Mouse (Mus musculus) common myeloid progenitor, adult 5-6 weeks (primary cell): ENCODE data around the gene Dr1. TPM values are rescaled to one million over a fixed set of nuclear protein-coding genes. Genes with fewer than 3 reads are reported as not detected.
"Not testable (repeated sequence)": the region's sequence is repeated elsewhere in the genome, so short reads cannot be mapped to it uniquely, and the experiment has no call there.

Experiments
- ATAC-seq: replicated peaks from 2 replicates; pipeline ENCODE4 v1.8.0; 2016; ENCODE audit warnings: low read depth, mild to moderate bottlenecking, moderate TSS enrichment, inconsistent platforms; ENCODE audit not compliant: poor library complexity, severe bottlenecking
- total RNA-seq: library from RNA; stranded (forward); fragments of 200-1000, 187-1606 nt; gene quantifications from 2 replicates; pipeline ENCODE4 v1.2.3, GENCODE M21; 2017

The Dr1 gene
- 57.1 and 71.1 TPM in 2 replicates for total RNA-seq

- peak; percentile 83 for ATAC-seq
These were observed at the start of gene Dr1 for GRCm38 (mm10) chr5:108268127-108269062. Dr1 (plus strand) TSS chr5:108268897.

GRCm38 (mm10) chr5:108224077-108224476 lies 44.6 kb upstream of the Dr1 start:
- ATAC-seq, result no peak

GRCm38 (mm10) chr5:108226159-108226558 lies 42.5 kb upstream of the Dr1 start:
- ATAC-seq, result no peak

DNA sequence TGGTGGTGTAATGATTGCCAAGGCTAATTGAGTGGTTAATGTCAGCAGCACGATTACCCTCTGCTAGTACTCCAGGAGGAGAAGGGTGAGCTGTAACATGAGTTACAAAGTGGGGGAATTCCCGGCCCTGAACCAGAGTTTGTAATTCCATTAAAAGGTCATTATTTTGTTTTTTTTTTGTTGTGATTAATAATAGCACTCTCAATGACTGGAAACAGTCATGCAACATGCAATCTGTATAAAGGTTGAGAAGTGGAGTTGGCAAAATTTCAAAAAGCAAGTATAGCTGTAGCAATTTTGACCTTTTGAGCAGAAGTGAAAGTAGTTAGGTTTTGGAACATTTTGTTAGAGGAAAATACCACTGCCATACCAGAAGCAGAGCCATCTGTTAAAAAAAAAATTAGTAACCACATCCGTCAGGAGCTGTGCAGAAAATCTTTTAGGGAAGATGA lies 22.4 kb upstream of the Dr1 start:
- peak; percentile 74 for ATAC-seq

DNA sequence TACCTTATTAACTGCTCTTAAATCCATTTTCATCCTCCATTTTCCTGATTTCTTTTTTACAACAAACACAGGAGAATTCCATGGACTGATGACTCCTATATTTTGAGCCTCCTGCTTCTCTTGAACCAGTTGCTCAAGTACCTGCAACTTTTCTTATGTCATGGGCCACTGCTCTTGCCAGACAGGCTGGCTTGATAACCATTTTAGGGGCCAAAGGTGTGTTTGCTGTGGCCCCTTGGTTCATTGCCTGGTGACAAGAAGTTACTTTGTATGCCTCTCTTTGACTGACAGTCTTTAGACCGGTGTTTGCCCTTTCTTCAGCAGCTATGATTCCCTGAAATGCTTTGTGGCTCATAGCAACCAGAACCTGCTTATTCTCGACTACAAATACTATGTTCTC lies 18.7 kb upstream of the Dr1 start:
- ATAC-seq, result no peak

DNA sequence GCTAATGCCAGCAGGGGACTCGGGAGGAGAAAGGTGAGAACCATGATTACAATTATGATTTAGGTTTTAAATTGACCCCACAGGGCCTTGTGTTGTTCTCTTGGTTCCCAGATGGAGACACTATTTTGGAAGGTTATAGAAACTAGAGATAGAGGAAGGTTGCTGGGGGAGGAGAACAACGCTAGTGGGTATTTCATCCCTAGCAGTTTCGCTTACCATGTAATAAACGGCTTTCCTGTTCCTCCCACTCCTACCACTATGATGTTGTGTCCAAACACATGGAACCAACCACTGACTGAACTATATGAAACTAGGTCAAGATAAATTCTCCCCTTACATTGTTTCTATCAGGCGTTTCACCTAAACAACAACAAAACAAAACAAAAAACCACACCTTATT lies 13.4 kb upstream of the Dr1 start:
- ATAC-seq, result 0 out of 2 replicates have a peak, but pooled peaks have one; percentile 29

DNA sequence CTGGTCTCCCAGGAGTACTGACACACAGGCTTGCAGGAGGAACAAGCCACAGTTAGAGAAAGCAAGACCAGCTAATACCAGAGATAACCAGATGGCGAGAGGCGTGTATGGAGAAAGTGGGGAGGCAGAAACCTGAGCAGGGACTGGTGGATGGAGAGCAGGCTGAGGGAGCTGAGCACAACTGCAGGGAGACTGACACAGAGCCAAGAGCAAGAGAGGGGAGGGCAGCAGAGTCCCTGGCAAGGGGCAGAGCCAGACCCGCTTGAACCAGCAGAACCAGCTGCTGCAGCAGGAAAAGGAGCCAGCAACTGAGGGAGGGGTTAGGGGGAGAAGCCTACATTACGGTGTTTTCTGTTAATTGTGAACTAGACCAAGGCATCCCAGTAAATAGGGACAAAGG lies 6.0 kb upstream of the Dr1 start:
- ATAC-seq, result 0 out of 2 replicates have a peak, but pooled peaks have one; percentile 52

DNA sequence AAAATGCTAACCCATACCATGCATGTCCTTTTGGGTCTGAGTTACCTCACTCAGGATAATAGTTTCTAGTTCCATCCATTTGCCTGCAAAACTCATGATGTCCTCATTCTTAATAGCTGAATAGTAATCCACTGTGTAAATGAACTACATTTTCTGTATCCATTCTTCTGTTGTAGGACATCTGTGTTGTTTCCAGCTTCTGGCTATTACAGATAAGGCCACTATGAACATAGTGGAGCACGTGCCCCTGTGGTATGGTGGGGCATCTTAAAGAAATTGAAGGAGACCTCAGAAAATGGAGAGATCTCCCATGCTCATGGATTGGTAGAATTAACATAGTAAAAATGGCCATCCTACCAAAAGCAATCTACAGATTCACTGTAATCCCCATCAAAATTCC lies 4.9 kb upstream of the Dr1 start:
- not testable (repeated sequence) for ATAC-seq

DNA sequence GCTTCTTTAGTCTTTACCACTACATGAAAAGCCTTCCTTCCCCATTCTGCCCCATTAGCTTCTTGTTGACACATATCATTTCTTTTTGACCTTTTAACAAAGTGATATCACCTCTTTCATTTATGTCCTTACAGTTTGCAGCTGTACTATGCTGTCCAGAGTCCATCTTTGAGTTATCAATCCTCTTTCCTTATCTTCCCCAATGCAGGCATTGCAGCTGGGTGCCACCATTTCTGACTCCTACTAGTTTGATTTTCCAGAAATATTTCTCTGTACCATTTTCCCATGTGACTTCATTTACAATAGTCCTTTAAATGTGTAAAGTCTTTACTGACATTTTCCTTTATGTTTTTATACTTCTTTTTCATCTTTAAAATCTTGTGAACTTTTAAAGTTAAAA lies 1.7 kb upstream of the Dr1 start:
- no peak for ATAC-seq

GRCm38 (mm10) chr5:108269063-108269810 lies 540 bp downstream of the Dr1 start:
- peak; percentile 19; the same call in 1 of the 2 replicates for ATAC-seq

- ATAC-seq, result no peak
These were observed 1.1 kb downstream of the Dr1 start for GRCm38 (mm10) chr5:108269811-108270151.

DNA sequence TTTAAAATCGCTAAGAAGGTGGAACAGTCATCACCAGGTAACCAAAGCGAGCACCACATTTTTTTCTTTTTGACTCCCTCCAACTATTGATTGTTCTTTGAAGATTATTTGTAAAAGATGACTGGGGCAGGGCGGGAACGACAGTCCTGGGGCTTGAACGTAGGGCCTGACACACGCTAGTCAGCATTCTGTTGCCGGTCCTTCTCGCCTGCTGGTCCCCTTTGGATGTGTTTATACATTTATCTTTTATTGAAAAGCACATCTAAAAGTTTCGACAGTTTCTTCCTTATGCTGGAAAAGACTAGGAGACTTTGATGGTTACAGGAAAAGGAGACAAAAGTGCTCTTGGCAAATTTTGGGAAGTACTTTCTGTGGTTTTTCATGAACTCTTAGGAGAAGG lies 1.7 kb downstream of the Dr1 start:
- no peak for ATAC-seq

DNA sequence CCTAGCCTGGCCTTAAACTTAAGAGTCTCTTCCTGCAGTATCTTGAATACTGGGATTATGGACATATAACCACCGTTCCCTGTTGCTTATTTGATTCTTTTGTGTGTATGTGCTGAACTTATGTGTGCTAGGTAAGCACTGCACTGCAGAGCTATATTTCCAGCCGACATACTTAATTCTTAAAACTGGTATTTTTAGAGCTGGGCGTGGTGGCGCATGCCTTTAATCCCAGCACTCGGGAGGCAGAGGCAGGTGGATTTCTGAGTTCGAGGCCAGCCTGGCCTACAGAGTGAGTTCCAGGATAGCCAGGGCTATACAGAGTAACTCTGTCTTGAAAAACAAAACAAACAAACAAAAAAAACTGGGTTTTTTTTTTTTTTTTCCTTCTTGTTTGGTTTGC lies 2.6 kb downstream of the Dr1 start:
- ATAC-seq, result not testable (repeated sequence)

GRCm38 (mm10) chr5:108286957-108287356 lies 18.3 kb downstream of the Dr1 start:
- ATAC-seq, result no peak

DNA sequence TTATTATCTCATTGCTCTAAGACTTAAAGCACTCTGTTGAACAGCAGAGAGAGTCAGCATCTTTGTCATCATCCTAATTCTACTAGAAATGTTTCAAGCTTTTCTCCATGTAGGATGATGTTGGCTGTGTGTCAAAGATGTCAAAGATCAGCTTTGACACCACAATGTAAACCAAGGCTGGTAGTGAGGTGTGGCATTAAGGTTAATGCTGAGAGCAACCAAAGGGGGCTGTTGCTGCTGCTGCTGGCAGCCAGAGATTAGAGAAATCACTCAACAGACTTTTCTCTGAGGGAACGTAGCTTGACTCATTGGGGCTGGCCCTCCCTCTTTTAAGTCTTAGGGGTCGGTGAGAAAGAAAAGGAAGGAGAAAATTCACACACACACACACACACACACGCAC lies 32.9 kb downstream of the Dr1 start:
- ATAC-seq, result no peak

GRCm38 (mm10) chr5:108312224-108313064 lies 43.7 kb downstream of the Dr1 start, which contains the start of gene Pigg:
Pigg (plus strand) TSS chr5:108312609.
- ATAC-seq, result peak; percentile 99

GRCm38 (mm10) chr5:108313065-108313860 lies 44.6 kb downstream of the Dr1 start:
- 0 out of 2 replicates have a peak, but pooled peaks have one; percentile 0 for ATAC-seq
